Mouse (Mus musculus) liver, embryonic 14.5 days (tissue): Measurements from ENCODE around the gene Rab20.

Source experiments
- CTCF ChIP-seq: IDR thresholded peaks from 2 replicates; pipeline ENCODE4 v1.5.1; 2016; ENCODE audit warnings: antibody characterized with exemption, low read depth, control low read depth
- EP300 ChIP-seq: IDR thresholded peaks from 2 replicates; pipeline ENCODE4 v1.6.1; 2016; ENCODE audit warnings: antibody characterized with exemption, low read depth

- TF ChIP-seq CTCF: no peak
- TF ChIP-seq EP300: no peak
Observed at GRCm38 (mm10) chr8:11523331-11523730, 44.8 kb upstream of the Rab20 start.
